Mouse (Mus musculus): ENCODE measurements around the gene Romo1.

- no peak for TF ChIP-seq CTCF (IDR thresholded peaks at IDR 0.05; ENCODE audit: borderline replicate concordance, extremely low read depth, insufficient read depth, insufficient read length)
- no peak for TF ChIP-seq POLR2A (IDR thresholded peaks at IDR 0.05; ENCODE audit: borderline replicate concordance, extremely low read depth, insufficient read depth, insufficient read length, poor library complexity, severe bottlenecking)
Observed at GRCm38 (mm10) chr2:156191540-156191939, 47.7 kb downstream of the Romo1 start.

All from brain, embryonic 14.5 days (tissue).